Mouse (Mus musculus): ENCODE results near the gene Tcaf3. TPM values are rescaled to one million over a fixed set of nuclear protein-coding genes. Genes with fewer than 3 reads are reported as not detected.

Gene Tcaf3
- polyA plus RNA-seq, 1 experiment from 2014 or later = not detected

- H3K36me3 ChIP-seq (ENCODE audit: control insufficient read depth, insufficient read depth, low read length) = no peaks in the 10 kb centered on the region
- WGBS = 88% methylated on average over 1 of the region's 1 CpGs
- H3K4me2 ChIP-seq (replicated peaks; ENCODE audit: low read depth, low read length) = no peak overlapping the region
- no peaks in the 10 kb centered on the region for H3K27me3 ChIP-seq (ENCODE audit: control insufficient read depth, insufficient read depth, low read length)
- no peak overlapping the region for H3K27ac ChIP-seq (ENCODE audit: low read length)
- no peak overlapping the region for H3K9ac ChIP-seq (replicated peaks; ENCODE audit: low read depth, low read length)
- no peak for ATAC-seq (ENCODE audit: insufficient number of reproducible peaks, insufficient read depth, low FRiP score, low read depth)
- H3K9me3 ChIP-seq (ENCODE audit: control insufficient read depth, low read depth, low read length) = no peaks in the 10 kb centered on the region
- H3K4me1 ChIP-seq (ENCODE audit: control insufficient read depth, insufficient read depth, low read length) = no peaks in the 10 kb centered on the region
- no peak overlapping the region for H3K4me3 ChIP-seq (ENCODE audit: low read depth, low read length)
These were observed 57.8 kb downstream of the Tcaf3 start for GRCm38 (mm10) chr6:42539711-42540110.

Other genes starting within 250 kb of the Tcaf3 start
- 112 and 117 TPM in 2 replicates for gene Zyx, start 248.1 kb downstream of the Tcaf3 start, polyA plus RNA-seq (2014; fragmentation: Nextera tagmentation; extraction: Ambion mirVana)
- gene Epha1, start 224.4 kb downstream of the Tcaf3 start, polyA plus RNA-seq (2014; fragmentation: Nextera tagmentation; extraction: Ambion mirVana) = 4.0 and 5.3 TPM in 2 replicates
- not detected in 2 replicates for gene Tas2r143, start 197.5 kb downstream of the Tcaf3 start, polyA plus RNA-seq (2014; fragmentation: Nextera tagmentation; extraction: Ambion mirVana)
- not detected in 2 replicates for gene Tas2r135, start 192.3 kb downstream of the Tcaf3 start, polyA plus RNA-seq (2014; fragmentation: Nextera tagmentation; extraction: Ambion mirVana)
- gene Tas2r126, start 163.2 kb downstream of the Tcaf3 start, polyA plus RNA-seq (2014; fragmentation: Nextera tagmentation; extraction: Ambion mirVana) = not detected in 2 replicates
- not detected in 2 replicates for gene Olfr458, start 132.5 kb downstream of the Tcaf3 start, polyA plus RNA-seq (2014; fragmentation: Nextera tagmentation; extraction: Ambion mirVana)
- gene Olfr457, start 121.4 kb downstream of the Tcaf3 start, polyA plus RNA-seq (2014; fragmentation: Nextera tagmentation; extraction: Ambion mirVana) = not detected in 2 replicates
- not detected in 2 replicates for gene Olfr456, start 110.5 kb downstream of the Tcaf3 start, polyA plus RNA-seq (2014; fragmentation: Nextera tagmentation; extraction: Ambion mirVana)
- gene Olfr455, start 50.1 kb downstream of the Tcaf3 start, polyA plus RNA-seq (2014; fragmentation: Nextera tagmentation; extraction: Ambion mirVana) = not detected in 2 replicates
- gene Tcaf2, start 47.6 kb upstream of the Tcaf3 start, polyA plus RNA-seq (2014; fragmentation: Nextera tagmentation; extraction: Ambion mirVana) = 7.1 and 8.5 TPM in 2 replicates
- gene Tcaf1, start 112.4 kb upstream of the Tcaf3 start, polyA plus RNA-seq (2014; fragmentation: Nextera tagmentation; extraction: Ambion mirVana) = 101 and 104 TPM in 2 replicates
- gene Olfr453, start 141.7 kb upstream of the Tcaf3 start, polyA plus RNA-seq (2014; fragmentation: Nextera tagmentation; extraction: Ambion mirVana) = not detected in 2 replicates
- gene Olfr38, start 158.7 kb upstream of the Tcaf3 start, polyA plus RNA-seq (2014; fragmentation: Nextera tagmentation; extraction: Ambion mirVana) = not detected in 2 replicates
- not detected in 2 replicates for gene Olfr452, start 187.4 kb upstream of the Tcaf3 start, polyA plus RNA-seq (2014; fragmentation: Nextera tagmentation; extraction: Ambion mirVana)
- not detected in 2 replicates for gene Olfr450, start 214.2 kb upstream of the Tcaf3 start, polyA plus RNA-seq (2014; fragmentation: Nextera tagmentation; extraction: Ambion mirVana)
- not detected in 2 replicates for gene Olfr449, start 236.7 kb upstream of the Tcaf3 start, polyA plus RNA-seq (2014; fragmentation: Nextera tagmentation; extraction: Ambion mirVana)